Mouse (Mus musculus): ENCODE measurements around the gene Lin7c. TPM values are rescaled to one million over a fixed set of nuclear protein-coding genes. Genes with fewer than 3 reads are reported as not detected.

Gene Lin7c
- polyA plus RNA-seq, 1 experiment: 0.21 TPM

- Histone ChIP-seq H3K36me3 (replicated peaks; ENCODE audit: low read length) (no peaks in the 10 kb centered on the region), H3K27me3 (replicated peaks) (peaks cover 20% of the 10 kb centered on the region), H3K4me1 (peaks cover 2% of the 10 kb centered on the region), H3K4me3 (replicated peaks) (no peak overlapping the region), H3K9me3 (no peaks in the 10 kb centered on the region)
- TF ChIP-seq FLI1 (IDR thresholded peaks at IDR 0.05; ENCODE audit: low read length) (no peak), GATA1 (IDR thresholded peaks at IDR 0.05; ENCODE audit: borderline replicate concordance, low read length) (no peak)
Observed at GRCm38 (mm10) chr2:109923945-109924344, 33.3 kb downstream of the Lin7c start.

GRCm38 (mm10) chr2:109926984-109927383 is 36.3 kb downstream of the Lin7c start:
- H3K9me3 ChIP-seq: no peaks in the 10 kb centered on the region
- H3K36me3 ChIP-seq (replicated peaks; ENCODE audit: low read length): no peaks in the 10 kb centered on the region
- TF ChIP-seq FLI1 (IDR thresholded peaks at IDR 0.05; ENCODE audit: low read length): no peak
- peaks cover 6% of the 10 kb centered on the region; the same call in 1 of the 2 replicates for H3K4me1 ChIP-seq
- H3K4me3 ChIP-seq (replicated peaks): no peak overlapping the region
- H3K27me3 ChIP-seq (replicated peaks): peaks cover 4% of the 10 kb centered on the region

- H3K4me3 ChIP-seq (replicated peaks): no peak overlapping the region
- no peaks in the 10 kb centered on the region for H3K9me3 ChIP-seq
- H3K36me3 ChIP-seq (replicated peaks; ENCODE audit: low read length): no peaks in the 10 kb centered on the region
- peaks cover 10% of the 10 kb centered on the region for H3K4me1 ChIP-seq
- TF ChIP-seq GATA1 (IDR thresholded peaks at IDR 0.05; ENCODE audit: borderline replicate concordance, low read length) (no peak), FLI1 (IDR thresholded peaks at IDR 0.05; ENCODE audit: low read length) (no peak)
- peaks cover 4% of the 10 kb centered on the region for H3K27me3 ChIP-seq (replicated peaks)
Observed at GRCm38 (mm10) chr2:109927446-109927845, 36.8 kb downstream of the Lin7c start.

GRCm38 (mm10) chr2:109927876-109928275 is 37.2 kb downstream of the Lin7c start:
- Histone ChIP-seq H3K9me3 (no peaks in the 10 kb centered on the region), H3K4me1 (peaks cover 15% of the 10 kb centered on the region), H3K4me3 (replicated peaks) (no peak overlapping the region), H3K36me3 (replicated peaks; ENCODE audit: low read length) (no peaks in the 10 kb centered on the region), H3K27me3 (replicated peaks) (peaks cover 4% of the 10 kb centered on the region)
- TF ChIP-seq GATA1 (IDR thresholded peaks at IDR 0.05; ENCODE audit: borderline replicate concordance, low read length): no peak
- TF ChIP-seq FLI1 (IDR thresholded peaks at IDR 0.05; ENCODE audit: low read length): no peak

GRCm38 (mm10) chr2:109928791-109929190 is 38.1 kb downstream of the Lin7c start:
- H3K4me3 ChIP-seq (replicated peaks): no peak overlapping the region
- no peaks in the 10 kb centered on the region for H3K9me3 ChIP-seq
- H3K4me1 ChIP-seq: peaks cover 17% of the 10 kb centered on the region
- TF ChIP-seq GATA1 (IDR thresholded peaks at IDR 0.05; ENCODE audit: borderline replicate concordance, low read length) (no peak), FLI1 (IDR thresholded peaks at IDR 0.05; ENCODE audit: low read length) (no peak)
- peaks cover 4% of the 10 kb centered on the region for H3K27me3 ChIP-seq (replicated peaks)
- no peaks in the 10 kb centered on the region for H3K36me3 ChIP-seq (replicated peaks; ENCODE audit: low read length)

- peaks cover 4% of the 10 kb centered on the region for H3K27me3 ChIP-seq (replicated peaks)
- no peaks in the 10 kb centered on the region for H3K9me3 ChIP-seq
- no peaks in the 10 kb centered on the region for H3K36me3 ChIP-seq (replicated peaks; ENCODE audit: low read length)
- H3K4me1 ChIP-seq: peaks cover 17% of the 10 kb centered on the region
- TF ChIP-seq FLI1 (IDR thresholded peaks at IDR 0.05; ENCODE audit: low read length) (no peak), GATA1 (IDR thresholded peaks at IDR 0.05; ENCODE audit: borderline replicate concordance, low read length) (no peak)
- H3K4me3 ChIP-seq (replicated peaks): no peak overlapping the region
Observed at GRCm38 (mm10) chr2:109929256-109929655, 38.6 kb downstream of the Lin7c start.

DNA sequence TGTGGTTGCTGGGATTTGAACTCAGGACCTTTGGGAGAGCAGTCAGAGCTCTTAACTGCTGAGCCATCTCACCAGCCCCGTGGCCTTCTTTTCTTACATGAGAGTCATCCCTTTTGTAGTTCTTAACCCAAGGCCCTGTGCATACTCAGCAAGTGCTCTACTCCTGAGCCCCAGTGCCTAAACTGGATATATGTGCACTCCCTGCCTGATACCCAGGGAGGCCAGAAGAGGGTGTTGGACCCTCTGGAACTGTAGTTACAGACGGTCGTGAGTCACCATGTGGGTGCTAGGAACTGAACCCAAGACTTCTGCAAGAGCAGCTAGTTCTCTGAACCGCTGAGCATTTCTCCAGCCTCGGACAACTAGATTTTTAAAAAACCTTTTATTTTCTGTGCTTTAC is 39.7 kb downstream of the Lin7c start:
- Histone ChIP-seq H3K4me3 (replicated peaks) (no peak overlapping the region), H3K36me3 (replicated peaks; ENCODE audit: low read length) (no peaks in the 10 kb centered on the region), H3K27me3 (replicated peaks) (peaks cover 4% of the 10 kb centered on the region), H3K4me1 (peaks cover 17% of the 10 kb centered on the region), H3K9me3 (no peaks in the 10 kb centered on the region)
- TF ChIP-seq FLI1 (IDR thresholded peaks at IDR 0.05; ENCODE audit: low read length) (no peak), GATA1 (IDR thresholded peaks at IDR 0.05; ENCODE audit: borderline replicate concordance, low read length) (no peak)

- Histone ChIP-seq H3K4me1 (peaks cover 17% of the 10 kb centered on the region), H3K36me3 (replicated peaks; ENCODE audit: low read length) (no peaks in the 10 kb centered on the region), H3K9me3 (no peaks in the 10 kb centered on the region), H3K4me3 (replicated peaks) (no peak overlapping the region), H3K27me3 (replicated peaks) (peaks cover 4% of the 10 kb centered on the region)
- TF ChIP-seq GATA1 (IDR thresholded peaks at IDR 0.05; ENCODE audit: borderline replicate concordance, low read length): no peak
- no peak for TF ChIP-seq FLI1 (IDR thresholded peaks at IDR 0.05; ENCODE audit: low read length)
Observed at GRCm38 (mm10) chr2:109930771-109931170, 40.1 kb downstream of the Lin7c start.

DNA sequence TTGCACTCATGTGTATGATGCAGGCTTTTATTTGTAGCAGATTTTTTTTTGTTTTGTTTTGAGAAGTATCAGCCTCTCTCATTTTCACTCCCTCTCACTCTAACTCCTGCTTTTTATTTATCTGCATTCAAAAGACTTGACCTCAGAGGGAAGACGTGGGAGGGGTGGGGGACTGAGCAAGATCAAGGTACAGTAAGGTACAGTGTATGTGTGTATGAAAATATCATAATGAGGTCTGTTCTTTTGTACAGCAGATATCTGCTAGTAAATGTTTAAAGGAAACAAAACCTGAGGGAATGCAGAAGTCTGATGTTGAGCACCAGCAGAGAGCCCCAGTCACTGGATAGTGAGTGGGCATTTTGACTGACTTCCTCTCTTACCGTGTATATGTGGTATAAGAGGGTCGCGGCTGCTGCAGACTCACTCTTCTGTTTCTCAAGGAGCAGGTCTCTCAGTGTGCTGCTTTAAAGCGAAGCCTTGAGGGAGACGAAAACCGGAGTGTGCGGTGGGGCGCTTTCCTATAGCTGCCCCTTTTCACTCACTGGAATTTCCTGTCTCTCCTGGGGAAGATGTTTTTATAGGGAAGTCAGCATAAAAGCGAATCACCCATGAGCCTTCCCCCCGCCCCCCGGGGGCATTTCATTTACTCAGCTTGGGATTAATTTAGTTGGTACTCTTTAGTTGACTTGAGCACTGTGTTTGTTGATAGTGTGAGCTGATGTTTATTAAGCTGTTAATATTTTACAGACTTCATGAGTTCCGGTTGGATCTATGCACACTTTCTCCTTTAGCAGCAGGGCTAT is 41.5 kb downstream of the Lin7c start:
- Histone ChIP-seq H3K4me1 (peaks cover 17% of the 10 kb centered on the region), H3K4me3 (replicated peaks) (peak overlapping the region; percentile 74), H3K27me3 (replicated peaks) (peaks cover 4% of the 10 kb centered on the region), H3K9me3 (no peaks in the 10 kb centered on the region), H3K36me3 (replicated peaks; ENCODE audit: low read length) (no peaks in the 10 kb centered on the region)
- TF ChIP-seq FLI1 (IDR thresholded peaks at IDR 0.05; ENCODE audit: low read length): no peak
- no peak for TF ChIP-seq GATA1 (IDR thresholded peaks at IDR 0.05; ENCODE audit: borderline replicate concordance, low read length)

GRCm38 (mm10) chr2:109933151-109933550 is 42.5 kb downstream of the Lin7c start:
- H3K36me3 ChIP-seq (replicated peaks; ENCODE audit: low read length): no peaks in the 10 kb centered on the region
- TF ChIP-seq GATA1 (IDR thresholded peaks at IDR 0.05; ENCODE audit: borderline replicate concordance, low read length) (no peak), FLI1 (IDR thresholded peaks at IDR 0.05; ENCODE audit: low read length) (no peak)
- H3K4me3 ChIP-seq (replicated peaks): no peak overlapping the region
- H3K9me3 ChIP-seq: no peaks in the 10 kb centered on the region
- H3K4me1 ChIP-seq: peaks cover 17% of the 10 kb centered on the region
- H3K27me3 ChIP-seq (replicated peaks): peaks cover 4% of the 10 kb centered on the region
